Mouse (Mus musculus): ENCODE data around the gene Zfp941.
A peak's percentile ranks its signal among the peaks of the same experiment; 100 is the strongest.
"Not testable (repeated sequence)": the region's sequence is repeated elsewhere in the genome, so short reads cannot be mapped to it uniquely, and the experiment has no call there.

The Zfp941 gene

DNA sequence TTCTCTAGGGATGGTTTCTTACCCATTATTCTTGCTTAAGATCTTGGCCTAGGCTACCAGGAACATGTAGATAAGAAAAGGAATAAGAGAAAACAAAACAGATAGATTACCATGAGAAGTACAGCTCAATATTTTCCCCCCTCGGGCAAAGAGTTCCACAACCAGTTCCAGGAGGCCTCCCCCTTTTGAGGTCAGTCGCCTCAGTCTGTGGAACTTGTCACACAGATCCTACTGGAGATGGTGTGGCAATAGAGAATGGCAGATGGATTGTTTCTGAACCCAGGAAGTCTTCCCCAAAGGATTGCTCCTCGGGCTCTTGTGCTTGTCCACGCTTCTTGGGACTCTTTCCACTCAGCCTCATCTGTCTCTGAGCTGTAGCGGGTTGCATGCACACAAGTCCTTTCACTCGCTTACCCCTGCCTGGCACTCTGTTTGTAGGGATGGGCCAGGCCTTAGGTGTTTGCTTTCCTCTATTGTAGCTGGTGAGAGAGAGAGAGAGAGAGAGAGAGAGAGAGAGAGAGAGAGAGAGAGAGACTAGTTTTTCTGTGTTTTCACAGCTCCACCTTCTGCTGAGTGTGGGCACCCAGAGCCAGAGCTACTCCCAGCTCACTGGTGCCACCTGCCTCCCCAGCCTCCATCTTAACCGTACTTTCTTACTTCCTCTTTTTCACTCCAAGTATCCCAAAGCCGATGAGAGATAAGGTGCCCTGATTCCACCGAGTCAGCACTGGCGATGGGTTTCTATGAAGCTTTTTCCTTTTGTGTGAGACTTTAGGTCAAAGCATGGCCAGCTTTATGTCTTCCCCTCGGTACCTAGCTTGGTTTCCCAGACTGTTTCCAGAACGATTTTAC lies 55.9 kb downstream of the Zfp941 start:
- no peak for DNase-seq

DNA sequence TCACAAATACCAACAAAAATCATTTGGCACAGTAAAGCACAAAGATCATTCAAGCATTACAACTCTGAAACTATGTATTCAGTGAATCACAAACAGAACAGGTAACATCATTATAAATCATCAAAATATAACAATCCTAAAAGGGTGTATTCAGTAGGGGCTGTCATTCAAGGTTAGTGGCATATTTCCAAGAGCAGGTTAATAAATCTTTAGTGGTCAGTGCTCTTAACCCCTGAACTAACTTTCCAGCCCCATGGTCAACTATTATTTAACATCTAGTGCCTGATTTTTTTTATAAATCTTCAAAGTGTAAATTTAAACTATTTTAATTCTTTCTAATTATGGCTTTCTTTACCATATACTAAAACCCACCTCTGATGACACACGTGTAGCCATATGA lies 56.6 kb downstream of the Zfp941 start:
- DNase-seq = not testable (repeated sequence)

DNA sequence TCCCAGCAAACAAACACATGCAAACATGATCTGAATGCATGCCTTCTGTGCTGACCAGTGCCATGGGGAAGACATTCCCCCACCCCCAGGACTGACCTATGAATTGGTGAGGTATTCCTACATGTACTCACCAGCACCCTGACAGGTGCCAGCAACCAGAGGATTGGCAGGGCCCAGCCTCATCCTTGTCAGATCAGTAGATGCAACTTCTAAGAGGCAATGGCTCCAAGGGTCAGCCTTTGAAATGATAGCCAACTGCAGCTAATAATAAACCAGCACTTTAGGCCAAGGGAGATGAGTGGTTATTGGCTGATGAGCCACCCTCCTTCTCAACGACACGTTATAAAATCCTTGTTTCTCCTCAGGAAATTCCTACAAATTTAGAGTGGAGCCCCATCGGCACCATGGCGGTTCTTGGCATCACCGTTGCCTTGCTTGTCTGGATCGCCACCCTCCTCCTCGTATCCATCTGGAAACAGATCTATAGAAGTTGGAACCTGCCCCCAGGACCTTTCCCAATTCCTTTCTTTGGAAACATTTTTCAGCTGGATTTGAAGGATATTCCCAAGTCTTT lies 58.4 kb downstream of the Zfp941 start, which contains the start of gene Cyp2e1:
Cyp2e1 (plus strand) TSS at position 293 of the 574 bp plus-strand sequence.
- DNase-seq = peak; percentile 10

GRCm38 (mm10) chr7:140760647-140761046 lies 61.3 kb downstream of the Zfp941 start:
- DNase-seq = no peak

Data from lung, postnatal 10 days (tissue).